In the genomic region with DNA sequence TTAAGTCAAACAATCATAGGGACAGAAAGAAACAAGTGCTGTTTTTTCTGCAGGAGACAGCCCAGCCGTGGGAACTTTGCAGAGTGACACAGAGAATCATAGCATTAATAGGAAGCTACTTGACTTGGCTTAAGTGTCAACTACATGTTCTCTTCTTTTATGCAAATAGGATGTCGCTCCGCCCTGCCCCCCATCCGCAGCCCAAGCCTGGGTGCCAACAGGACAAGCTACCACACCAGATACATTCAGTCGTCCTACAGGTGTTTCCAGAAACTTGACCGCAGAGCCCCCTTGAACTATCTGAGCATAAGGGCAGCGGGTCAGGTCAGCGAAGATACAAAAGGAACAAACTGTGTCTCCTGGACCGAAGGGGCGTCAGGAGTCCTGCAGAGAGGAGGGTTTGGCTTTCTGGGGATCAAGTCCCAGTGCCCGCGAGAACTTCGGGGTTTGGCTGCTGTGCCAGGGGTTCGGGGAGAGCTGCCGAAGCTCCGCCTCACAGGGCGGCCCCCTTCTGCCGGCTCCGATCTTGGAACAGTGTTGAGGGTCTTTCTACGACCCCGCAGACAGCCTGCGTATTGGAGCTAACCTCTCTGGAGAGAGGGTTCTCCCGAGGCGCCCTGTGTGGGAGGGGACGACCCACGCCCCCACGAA, we compare ENCODE assay signal across 8 mouse cellular contexts. TPM values are rescaled to one million over a fixed set of nuclear protein-coding genes. Genes with fewer than 3 reads are reported as not detected.
A peak's percentile ranks its signal among the peaks of the same experiment; 100 is the strongest.
DNase-seq lines count a peak whose midpoint lies in the region; ATAC-seq and TF ChIP-seq lines count a peak whose summit lies in the region.

No protein-coding gene starts in this region.

- TF ChIP-seq RAD21 in CH12.LX (IDR thresholded peaks at IDR 0.05; ENCODE audit: low read depth, low read length): no peak; the same call in 1 of the 2 replicates

- no peaks in the 10 kb centered on the region for H3K27me3 ChIP-seq in CH12.LX (replicated peaks)
- H3K27me3 ChIP-seq in embryonic facial prominence, embryonic 11.5 days (ENCODE audit: control insufficient read depth, insufficient read depth, low read length): no peaks in the 10 kb centered on the region
- no peaks in the 10 kb centered on the region for H3K27me3 ChIP-seq in heart, embryonic 13.5 days (replicated peaks)
- no peaks in the 10 kb centered on the region for H3K27me3 ChIP-seq in kidney, embryonic 16.5 days (ENCODE audit: insufficient read depth, low read length)
- H3K27me3 ChIP-seq in lung, embryonic 14.5 days (ENCODE audit: insufficient read depth, low read length): no peaks in the 10 kb centered on the region

- peaks cover 13 to 53% of the 10 kb centered on the region in 2 experiments for H3K4me1 ChIP-seq in CH12.LX (ENCODE audit: control insufficient read depth in 1 of 2, insufficient read depth in 2 of 2)
- no peaks in the 10 kb centered on the region for H3K4me1 ChIP-seq in embryonic facial prominence, embryonic 11.5 days (ENCODE audit: control insufficient read depth, insufficient read depth, low read length)
- H3K4me1 ChIP-seq in heart, embryonic 13.5 days: peaks cover 30% of the 10 kb centered on the region
- H3K4me1 ChIP-seq in kidney, embryonic 16.5 days (ENCODE audit: insufficient read depth, low read length): peaks cover 9% of the 10 kb centered on the region
- 0 out of 2 replicates have a peak, but pooled peaks cover 7% of the 10 kb centered on the region for H3K4me1 ChIP-seq in lung, embryonic 14.5 days (ENCODE audit: insufficient read depth)
- H3K4me1 ChIP-seq in olfactory bulb, adult 2 months (ENCODE audit: control insufficient read depth, insufficient read depth, low read length): peaks cover 3% of the 10 kb centered on the region; the same call in 1 of the 2 replicates

- DNase-seq in CH12.LX (ENCODE audit: extremely low read depth): peak; percentile 87
- peak; percentile 68 for DNase-seq in embryonic facial prominence, embryonic 11.5 days (ENCODE audit: low spot score)
- peak; percentile 74 for DNase-seq in lung, embryonic 14.5 days
- peak; percentile 42 to 64 for DNase-seq in urinary bladder, postnatal 36 days (ENCODE audit: low spot score in 2 of 2)

- H3K36me3 ChIP-seq in CH12.LX (replicated peaks in 1 of 2; ENCODE audit: control insufficient read depth in 1 of 2, insufficient read depth in 1 of 2, low read length in 1 of 2): peaks cover 0 to 4% of the 10 kb centered on the region in 2 experiments
- H3K36me3 ChIP-seq in embryonic facial prominence, embryonic 11.5 days (replicated peaks; ENCODE audit: control insufficient read depth, insufficient read depth, low read depth, low read length): no peaks in the 10 kb centered on the region
- H3K36me3 ChIP-seq in heart, embryonic 13.5 days: no peaks in the 10 kb centered on the region
- H3K36me3 ChIP-seq in kidney, embryonic 16.5 days (ENCODE audit: insufficient read depth, low read length): no peaks in the 10 kb centered on the region
- no peaks in the 10 kb centered on the region for H3K36me3 ChIP-seq in lung, embryonic 14.5 days (ENCODE audit: insufficient read depth)

- H3K79me2 ChIP-seq in CH12.LX (replicated peaks; ENCODE audit: control insufficient read depth, extremely low read depth, insufficient read depth, poor library complexity, severe bottlenecking): peaks cover 26% of the 10 kb centered on the region

- in situ Hi-C loops in CH12.LX (cut with MboI; ENCODE audit: low pct_ligation_motif_present, low pct_unique_long_range_greater_than_20kb, low sequenced_read_pairs): no loop called here

- TF ChIP-seq EP300 in CH12.LX (IDR thresholded peaks at IDR 0.05; ENCODE audit: low read length): peak; percentile 76; the same call in 1 of the 2 replicates

- no peaks in the 10 kb centered on the region for H3K9me3 ChIP-seq in CH12.LX (replicated peaks; ENCODE audit: low read length)
- H3K9me3 ChIP-seq in embryonic facial prominence, embryonic 11.5 days (replicated peaks; ENCODE audit: control insufficient read depth, low read length): no peaks in the 10 kb centered on the region
- no peaks in the 10 kb centered on the region for H3K9me3 ChIP-seq in heart, embryonic 13.5 days
- no peaks in the 10 kb centered on the region for H3K9me3 ChIP-seq in kidney, embryonic 16.5 days (ENCODE audit: low read length)
- no peaks in the 10 kb centered on the region for H3K9me3 ChIP-seq in lung, embryonic 14.5 days (ENCODE audit: low read depth, low read length)

- under 1% methylated on average over 27 of the region's 27 CpGs for WGBS in embryonic facial prominence, embryonic 11.5 days
- WGBS in heart, embryonic 13.5 days: under 1% methylated on average over 27 of the region's 27 CpGs
- WGBS in kidney, embryonic 16.5 days: under 1% methylated on average over 27 of the region's 27 CpGs
- WGBS in lung, embryonic 14.5 days: under 1% methylated on average over 27 of the region's 27 CpGs
- under 1% methylated on average over 27 of the region's 27 CpGs for WGBS in olfactory bulb, adult 2 months

- dilution Hi-C loops in CH12.LX (cut with MboI; ENCODE audit: extremely low pct_ligation_motif_present, extremely low pct_unique_long_range_greater_than_20kb, low sequenced_read_pairs): no loop called here

- peak; percentile 50 for TF ChIP-seq POLR2A in CH12.LX (IDR thresholded peaks at IDR 0.05; ENCODE audit: low read depth, low read length)
- no peak for TF ChIP-seq POLR2A in olfactory bulb, adult 2 months (IDR thresholded peaks at IDR 0.05; ENCODE audit: insufficient read depth, low read depth, low read length)

- H3K9ac ChIP-seq in CH12.LX (ENCODE audit: insufficient read depth, low read depth): peak overlapping the region; percentile 98
- peak overlapping the region; percentile 78 for H3K9ac ChIP-seq in embryonic facial prominence, embryonic 11.5 days (replicated peaks; ENCODE audit: low read length)
- H3K9ac ChIP-seq in heart, embryonic 13.5 days: peak overlapping the region; percentile 92
- peak overlapping the region; percentile 89 for H3K9ac ChIP-seq in kidney, embryonic 16.5 days (replicated peaks; ENCODE audit: low read length)
- H3K9ac ChIP-seq in lung, embryonic 14.5 days: peak overlapping the region; percentile 83

- peak overlapping the region; percentile 98; the same call in 1 of the 2 replicates for H3K4me2 ChIP-seq in CH12.LX (ENCODE audit: insufficient read depth, low read depth, poor library complexity, severe bottlenecking)
- H3K4me2 ChIP-seq in embryonic facial prominence, embryonic 11.5 days (ENCODE audit: low read depth, low read length): peak overlapping the region; percentile 57
- peak overlapping the region; percentile 85 for H3K4me2 ChIP-seq in heart, embryonic 13.5 days
- peak overlapping the region; percentile 78 for H3K4me2 ChIP-seq in kidney, embryonic 16.5 days (replicated peaks; ENCODE audit: low read depth, low read length)
- peak overlapping the region; percentile 76 for H3K4me2 ChIP-seq in lung, embryonic 14.5 days

- H3K27ac ChIP-seq in CH12.LX (ENCODE audit: insufficient read depth, low read depth): peak overlapping the region; percentile 98
- H3K27ac ChIP-seq in embryonic facial prominence, embryonic 11.5 days (replicated peaks; ENCODE audit: low read depth, low read length): peak overlapping the region; percentile 78
- H3K27ac ChIP-seq in heart, embryonic 13.5 days (replicated peaks): peak overlapping the region; percentile 95
- peak overlapping the region; percentile 95 for H3K27ac ChIP-seq in kidney, embryonic 16.5 days (ENCODE audit: low read length)
- H3K27ac ChIP-seq in lung, embryonic 14.5 days (ENCODE audit: low read depth): peak overlapping the region; percentile 95
- H3K27ac ChIP-seq in olfactory bulb, adult 2 months (ENCODE audit: insufficient read depth, low read depth, low read length): peak overlapping the region; percentile 79

- H3K4me3 ChIP-seq in CH12.LX (replicated peaks in 1 of 3; ENCODE audit: low read depth in 2 of 3, low read length in 2 of 3, poor library complexity in 1 of 3): peak overlapping the region; percentile 78 to 90 (median 83)
- peak overlapping the region; percentile 68 for H3K4me3 ChIP-seq in embryonic facial prominence, embryonic 11.5 days (ENCODE audit: low read depth, low read length)
- H3K4me3 ChIP-seq in heart, embryonic 13.5 days: peak overlapping the region; percentile 83
- H3K4me3 ChIP-seq in kidney, embryonic 16.5 days (ENCODE audit: low read length): peak overlapping the region; percentile 90
- peak overlapping the region; percentile 72 for H3K4me3 ChIP-seq in lung, embryonic 14.5 days (ENCODE audit: low read depth, low read length)
- peak overlapping the region; percentile 99 for H3K4me3 ChIP-seq in olfactory bulb, adult 2 months (ENCODE audit: insufficient read depth, low read depth, low read length)

- ATAC-seq in activated CD4-positive, CD25-positive, alpha-beta regulatory T cell, adult 4 months: peak; percentile 43
- peak; percentile 88 for ATAC-seq in embryonic facial prominence, embryonic 11.5 days (replicated peaks; ENCODE audit: insufficient number of reproducible peaks, low FRiP score, low TSS enrichment, low read depth)
- peak; percentile 43; the same call in 1 of the 2 replicates for ATAC-seq in heart, embryonic 13.5 days (ENCODE audit: extremely low read depth, insufficient number of reproducible peaks, low FRiP score, low TSS enrichment)
- peak; percentile 82 for ATAC-seq in kidney, embryonic 16.5 days (ENCODE audit: low FRiP score, low TSS enrichment)
- ATAC-seq in lung, embryonic 14.5 days (ENCODE audit: insufficient read depth): peak; percentile 82

- no peak for TF ChIP-seq CTCF in CH12.LX (conservative IDR thresholded peaks at IDR 0.05 in 1 of 2, IDR thresholded peaks at IDR 0.05 in 1 of 2; ENCODE audit: low read depth in 2 of 2, low read length in 2 of 2)
- TF ChIP-seq CTCF in lung, embryonic 14.5 days (IDR thresholded peaks at IDR 0.05; ENCODE audit: low read depth): 0 out of 2 replicates have a peak, but pooled peaks have one; percentile 3
- TF ChIP-seq CTCF in olfactory bulb, adult 2 months (IDR thresholded peaks at IDR 0.05; ENCODE audit: insufficient read depth, low read depth, low read length): no peak

RNA-seq across cellular contexts. Expression of gene Fyco1, which starts 0.5 kb away (rescaled TPM):
- total RNA-seq in CH12.LX (2012; rRNA removed) (6.9 and 10.2 TPM in 2 replicates), CH12.LX (2014; rRNA removed) (1.9 and 2.1 TPM in 2 replicates)
- 5.1 and 6.0 TPM in 2 replicates for polyA plus RNA-seq in CH12.LX (2012; ENCODE audit: insufficient read length, low read depth)
- 10 to 100 TPM; 27.8 to 29.5 TPM for polyA plus RNA-seq in activated CD4-positive, CD25-positive, alpha-beta regulatory T cell, adult 4 months (2017; shearing (Covaris generic))
- 5.1 and 5.8 TPM in 2 replicates for polyA plus RNA-seq in embryonic facial prominence, embryonic 11.5 days (2014; fragmentation: Nextera tagmentation; extraction: Ambion mirVana)
- 23.9 and 27.0 TPM in 2 replicates for polyA plus RNA-seq in heart, embryonic 13.5 days (2015; fragmentation: Nextera tagmentation; extraction: Ambion mirVana)
- 10.8 and 14.5 TPM in 2 replicates for polyA plus RNA-seq in kidney, embryonic 16.5 days (2015; fragmentation: Nextera tagmentation; extraction: Ambion mirVana)
- polyA plus RNA-seq in lung, embryonic 14.5 days (2014; fragmentation: Nextera tagmentation; extraction: Ambion mirVana): 12.6 and 12.9 TPM in 2 replicates
- not detected in 2 replicates for polyA plus RNA-seq in olfactory bulb, adult 2 months (2012; ENCODE audit: insufficient read depth, insufficient read length, low replicate concordance, missing spikeins)

RNA-seq across cellular contexts. Expression of gene Xcr1, which starts 10.6 kb away (rescaled TPM):
- total RNA-seq in CH12.LX (2012; rRNA removed) (0.92 and 1.9 TPM in 2 replicates), CH12.LX (2014; rRNA removed) (0.53 and 0.62 TPM in 2 replicates)
- polyA plus RNA-seq in CH12.LX (2012; ENCODE audit: insufficient read length, low read depth): 0.56 and 0.57 TPM in 2 replicates
- under 1 TPM; 0.64 to 0.67 TPM for polyA plus RNA-seq in activated CD4-positive, CD25-positive, alpha-beta regulatory T cell, adult 4 months (2017; shearing (Covaris generic))
- polyA plus RNA-seq in embryonic facial prominence, embryonic 11.5 days (2014; fragmentation: Nextera tagmentation; extraction: Ambion mirVana): not detected in 2 replicates
- polyA plus RNA-seq in heart, embryonic 13.5 days (2015; fragmentation: Nextera tagmentation; extraction: Ambion mirVana): not detected in 2 replicates
- polyA plus RNA-seq in kidney, embryonic 16.5 days (2015; fragmentation: Nextera tagmentation; extraction: Ambion mirVana): not detected in 2 replicates
- not detected in 2 replicates for polyA plus RNA-seq in lung, embryonic 14.5 days (2014; fragmentation: Nextera tagmentation; extraction: Ambion mirVana)
- polyA plus RNA-seq in olfactory bulb, adult 2 months (2012; ENCODE audit: insufficient read depth, insufficient read length, low replicate concordance, missing spikeins): not detected in 2 replicates

RNA-seq across cellular contexts. Expression of gene Cxcr6, which starts 44.9 kb away (rescaled TPM):
- total RNA-seq in CH12.LX (2012; rRNA removed): 0.08 and 0.34 TPM in 2 replicates
- total RNA-seq in CH12.LX (2014; rRNA removed): 1.4 and 1.5 TPM in 2 replicates
- polyA plus RNA-seq in CH12.LX (2012; ENCODE audit: insufficient read length, low read depth): 0.80 and 1.0 TPM in 2 replicates
- polyA plus RNA-seq in activated CD4-positive, CD25-positive, alpha-beta regulatory T cell, adult 4 months (2017; shearing (Covaris generic)): 100 to 1,000 TPM; 117 to 287 TPM
- polyA plus RNA-seq in embryonic facial prominence, embryonic 11.5 days (2014; fragmentation: Nextera tagmentation; extraction: Ambion mirVana): 0.18 TPM in 1 of 2 replicates, not detected in the other
- 0.17 and 0.23 TPM in 2 replicates for polyA plus RNA-seq in heart, embryonic 13.5 days (2015; fragmentation: Nextera tagmentation; extraction: Ambion mirVana)
- 0.30 and 0.54 TPM in 2 replicates for polyA plus RNA-seq in kidney, embryonic 16.5 days (2015; fragmentation: Nextera tagmentation; extraction: Ambion mirVana)
- 0.25 and 0.28 TPM in 2 replicates for polyA plus RNA-seq in lung, embryonic 14.5 days (2014; fragmentation: Nextera tagmentation; extraction: Ambion mirVana)
- polyA plus RNA-seq in olfactory bulb, adult 2 months (2012; ENCODE audit: insufficient read depth, insufficient read length, low replicate concordance, missing spikeins): not detected in 2 replicates

Comparison
In these comparisons a context has a peak if more than half of its experiments do, and no peak if none do; other contexts are left out.
1. Peak in every context shown above with its lines: DNase-seq, ATAC-seq, H3K4me3 ChIP-seq and H3K27ac ChIP-seq.
2. RNA of gene Cxcr6, which starts 44.9 kb away (polyA plus RNA-seq): 117 to 287 TPM in activated CD4-positive, CD25-positive, alpha-beta regulatory T cell, adult 4 months; 0.80 to 1.0 TPM in CH12.LX, 0.30 to 0.54 TPM in kidney, embryonic 16.5 days, 0.25 to 0.28 TPM in lung, embryonic 14.5 days, 0.17 to 0.23 TPM in heart, embryonic 13.5 days, 0.18 TPM in embryonic facial prominence, embryonic 11.5 days and not detected in olfactory bulb, adult 2 months; every median in the first group is over 10 times any median in the second.